Mouse (Mus musculus): Measurements from ENCODE around the gene Maml3. TPM values are rescaled to one million over a fixed set of nuclear protein-coding genes. Genes with fewer than 3 reads are reported as not detected.

Maml3 gene
- polyA plus RNA-seq, 1 experiment from 2014 or later, result 5.6 TPM

GRCm38 (mm10) chr3:51807981-51808870 is 296.6 kb downstream of the Maml3 start:
- Histone ChIP-seq H3K4me3 (ENCODE audit: low read depth, low read length) (no peak overlapping the region), H3K36me3 (ENCODE audit: insufficient read depth, low read length) (no peaks in the 10 kb centered on the region), H3K9me3 (ENCODE audit: low read length) (no peaks in the 10 kb centered on the region), H3K27ac (ENCODE audit: low read length) (no peak overlapping the region; the same call in 1 of the 2 replicates), H3K4me1 (ENCODE audit: insufficient read depth, low read depth, low read length) (no peaks in the 10 kb centered on the region), H3K27me3 (replicated peaks; ENCODE audit: insufficient read depth, low read length) (no peaks in the 10 kb centered on the region), H3K4me2 (replicated peaks; ENCODE audit: low read depth, low read length) (no peak overlapping the region), H3K9ac (replicated peaks; ENCODE audit: low read depth) (no peak overlapping the region)
- DNase-seq (ENCODE audit: low spot score), result peak; percentile 57
- ATAC-seq, result peak; percentile 63
- 71% methylated on average over 16 of the region's 16 CpGs for WGBS
- TF ChIP-seq CTCF (IDR thresholded peaks at IDR 0.05) (no peak), EP300 (IDR thresholded peaks at IDR 0.05) (no peak)

DNA sequence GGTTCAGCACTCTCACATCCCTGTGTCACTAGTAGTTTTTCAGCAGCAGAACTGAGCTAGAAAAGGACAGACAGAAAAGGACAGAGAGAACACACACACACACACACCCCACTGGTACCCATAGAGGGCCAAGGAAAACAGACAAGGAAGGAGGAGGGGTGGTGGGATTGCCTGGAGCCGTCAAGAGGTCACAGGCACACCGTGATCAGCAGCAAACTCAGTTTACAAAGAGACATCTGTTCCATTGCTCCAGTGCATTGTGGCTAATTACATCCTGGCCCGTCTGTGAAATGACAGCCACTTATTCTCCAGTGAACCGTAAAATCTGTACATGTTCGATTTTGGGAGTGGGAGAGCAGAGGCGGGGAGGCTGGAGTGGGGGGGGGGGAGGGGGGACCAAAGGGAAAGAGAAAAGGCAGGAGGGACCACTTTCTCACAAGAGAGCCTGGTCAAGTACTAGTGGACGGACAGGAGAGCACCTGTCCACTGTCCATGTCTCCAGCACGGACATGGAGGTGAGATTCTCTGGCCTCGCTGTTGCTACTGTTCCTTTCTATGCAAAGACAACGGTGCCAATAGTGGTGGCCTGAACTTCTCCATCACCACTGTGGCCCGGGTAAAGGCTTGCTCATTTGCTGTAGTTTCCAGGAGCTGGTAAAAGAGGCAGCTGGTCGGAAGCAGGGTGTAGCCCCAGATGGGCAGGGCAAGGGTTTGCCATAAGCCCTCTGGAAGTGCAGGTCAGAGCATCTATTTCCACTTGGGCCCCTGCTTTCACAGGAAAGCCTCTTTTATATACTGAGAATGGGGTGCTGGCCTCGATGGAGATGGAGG is 299.2 kb downstream of the Maml3 start:
- Histone ChIP-seq H3K4me2 (replicated peaks; ENCODE audit: low read depth, low read length) (no peak overlapping the region), H3K27ac (ENCODE audit: low read length) (no peak overlapping the region), H3K4me1 (ENCODE audit: insufficient read depth, low read depth, low read length) (no peaks in the 10 kb centered on the region), H3K27me3 (replicated peaks; ENCODE audit: insufficient read depth, low read length) (no peaks in the 10 kb centered on the region), H3K36me3 (ENCODE audit: insufficient read depth, low read length) (no peaks in the 10 kb centered on the region), H3K9me3 (ENCODE audit: low read length) (no peaks in the 10 kb centered on the region), H3K9ac (replicated peaks; ENCODE audit: low read depth) (no peak overlapping the region), H3K4me3 (ENCODE audit: low read depth, low read length) (no peak overlapping the region)
- DNase-seq (ENCODE audit: low spot score), result no peak
- no peak for ATAC-seq
- 50% methylated on average over 13 of the region's 13 CpGs for WGBS
- TF ChIP-seq EP300 (IDR thresholded peaks at IDR 0.05), result no peak
- no peak for TF ChIP-seq CTCF (IDR thresholded peaks at IDR 0.05)

DNA sequence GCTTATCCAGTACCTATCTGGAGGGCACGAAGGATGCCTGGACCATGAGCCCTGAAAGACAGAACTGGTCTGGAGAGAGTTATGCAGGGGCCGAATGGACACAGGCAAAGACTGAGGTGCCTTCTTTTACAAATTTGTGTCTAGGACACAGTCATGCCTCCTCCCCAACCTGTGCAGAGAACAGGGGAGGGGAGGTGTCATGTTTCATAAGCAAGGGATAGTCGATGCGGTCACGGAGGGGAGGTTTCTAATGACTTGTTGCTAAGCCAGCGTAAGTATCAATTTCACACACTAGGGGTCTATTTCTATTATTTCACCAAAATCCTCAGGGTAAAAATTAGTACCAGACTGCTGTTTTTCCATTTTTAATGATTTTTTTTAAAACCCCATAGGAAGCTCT is 301.0 kb downstream of the Maml3 start:
- WGBS, result 69% methylated on average over 6 of the region's 6 CpGs
- Histone ChIP-seq H3K4me2 (replicated peaks; ENCODE audit: low read depth, low read length) (no peak overlapping the region), H3K36me3 (ENCODE audit: insufficient read depth, low read length) (no peaks in the 10 kb centered on the region), H3K9me3 (ENCODE audit: low read length) (no peaks in the 10 kb centered on the region), H3K4me1 (ENCODE audit: insufficient read depth, low read depth, low read length) (no peaks in the 10 kb centered on the region), H3K4me3 (ENCODE audit: low read depth, low read length) (no peak overlapping the region), H3K27me3 (replicated peaks; ENCODE audit: insufficient read depth, low read length) (no peaks in the 10 kb centered on the region), H3K9ac (replicated peaks; ENCODE audit: low read depth) (no peak overlapping the region), H3K27ac (ENCODE audit: low read length) (no peak overlapping the region)
- ATAC-seq (no peak), DNase-seq (ENCODE audit: low spot score) (no peak)
- TF ChIP-seq CTCF (IDR thresholded peaks at IDR 0.05) (no peak), EP300 (IDR thresholded peaks at IDR 0.05) (no peak)

- 86% methylated on average over 9 of the region's 9 CpGs for WGBS
- no peak overlapping the region for H3K9ac ChIP-seq (replicated peaks; ENCODE audit: low read depth)
- peaks cover 8% of the 10 kb centered on the region; the same call in 1 of the 2 replicates for H3K4me1 ChIP-seq (ENCODE audit: insufficient read depth, low read depth, low read length)
- no peaks in the 10 kb centered on the region for H3K27me3 ChIP-seq (replicated peaks; ENCODE audit: insufficient read depth, low read length)
- no peak overlapping the region for H3K4me2 ChIP-seq (replicated peaks; ENCODE audit: low read depth, low read length)
- no peak overlapping the region for H3K4me3 ChIP-seq (ENCODE audit: low read depth, low read length)
- no peak for DNase-seq (ENCODE audit: low spot score)
- no peaks in the 10 kb centered on the region for H3K36me3 ChIP-seq (ENCODE audit: insufficient read depth, low read length)
- no peak overlapping the region for H3K27ac ChIP-seq (ENCODE audit: low read length)
- ATAC-seq, result no peak
- no peak for TF ChIP-seq CTCF (IDR thresholded peaks at IDR 0.05)
- TF ChIP-seq EP300 (IDR thresholded peaks at IDR 0.05), result no peak
- no peaks in the 10 kb centered on the region for H3K9me3 ChIP-seq (ENCODE audit: low read length)
These were observed 305.2 kb downstream of the Maml3 start for GRCm38 (mm10) chr3:51799650-51800049.

DNA sequence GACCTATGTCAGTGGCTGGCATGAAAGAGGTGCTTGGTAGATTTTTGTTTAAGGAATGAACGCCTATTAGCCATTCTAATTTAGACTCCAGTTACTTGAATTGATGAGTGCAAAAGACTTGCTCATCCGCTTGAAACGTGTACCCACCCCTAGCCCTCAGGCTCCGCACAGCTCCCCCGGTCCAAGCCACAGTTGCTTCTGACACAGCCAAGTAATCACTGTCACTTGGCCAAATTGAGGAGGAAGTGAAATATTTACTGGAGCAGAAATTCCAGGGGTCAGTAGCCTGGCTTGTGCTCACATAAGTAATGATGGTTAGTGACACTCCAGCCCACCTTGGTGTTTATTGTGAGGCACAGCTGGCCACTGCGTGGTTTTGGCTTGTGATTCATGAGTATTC is 308.0 kb downstream of the Maml3 start:
- no peak overlapping the region for H3K4me3 ChIP-seq (ENCODE audit: low read depth, low read length)
- 31% methylated on average over 6 of the region's 6 CpGs for WGBS
- no peaks in the 10 kb centered on the region for H3K9me3 ChIP-seq (ENCODE audit: low read length)
- no peak overlapping the region for H3K9ac ChIP-seq (replicated peaks; ENCODE audit: low read depth)
- H3K27me3 ChIP-seq (replicated peaks; ENCODE audit: insufficient read depth, low read length), result no peaks in the 10 kb centered on the region
- no peak overlapping the region for H3K27ac ChIP-seq (ENCODE audit: low read length)
- H3K4me2 ChIP-seq (replicated peaks; ENCODE audit: low read depth, low read length), result peak overlapping the region; percentile 44
- H3K4me1 ChIP-seq (ENCODE audit: insufficient read depth, low read depth, low read length), result peaks cover 8% of the 10 kb centered on the region; the same call in 1 of the 2 replicates
- peak; percentile 65 for ATAC-seq
- TF ChIP-seq CTCF (IDR thresholded peaks at IDR 0.05) (no peak), EP300 (IDR thresholded peaks at IDR 0.05) (no peak)
- no peaks in the 10 kb centered on the region for H3K36me3 ChIP-seq (ENCODE audit: insufficient read depth, low read length)
- DNase-seq (ENCODE audit: low spot score), result peak; percentile 68

GRCm38 (mm10) chr3:51796219-51796828 is 308.6 kb downstream of the Maml3 start:
- TF ChIP-seq CTCF (IDR thresholded peaks at IDR 0.05) (no peak), EP300 (IDR thresholded peaks at IDR 0.05) (no peak)
- Histone ChIP-seq H3K9me3 (ENCODE audit: low read length) (no peaks in the 10 kb centered on the region), H3K4me3 (ENCODE audit: low read depth, low read length) (no peak overlapping the region), H3K9ac (replicated peaks; ENCODE audit: low read depth) (no peak overlapping the region), H3K27ac (ENCODE audit: low read length) (no peak overlapping the region), H3K36me3 (ENCODE audit: insufficient read depth, low read length) (no peaks in the 10 kb centered on the region), H3K4me2 (replicated peaks; ENCODE audit: low read depth, low read length) (peak overlapping the region; percentile 44), H3K4me1 (ENCODE audit: insufficient read depth, low read depth, low read length) (peaks cover 8% of the 10 kb centered on the region; the same call in 1 of the 2 replicates), H3K27me3 (replicated peaks; ENCODE audit: insufficient read depth, low read length) (no peaks in the 10 kb centered on the region)
- ATAC-seq, result peak; percentile 55
- DNase-seq (ENCODE audit: low spot score), result peak; percentile 65
- 51% methylated on average over 12 of the region's 12 CpGs for WGBS

Measured in lung, postnatal 0 days (tissue).